ENCODE assay signal across 8 mouse cellular contexts in genomic region chr1:156205164-156205563, GRCm38 (mm10). TPM values are rescaled to one million over a fixed set of nuclear protein-coding genes. Genes with fewer than 3 reads are reported as not detected.
DNase-seq lines count a peak whose midpoint lies in the region; ATAC-seq lines count a peak whose summit lies in the region.

No protein-coding gene starts in this region.

- WGBS in kidney, embryonic 16.5 days = 21% methylated on average over 10 of the region's 10 CpGs
- 14% methylated on average over 10 of the region's 10 CpGs for WGBS in embryonic facial prominence, embryonic 13.5 days
- WGBS in intestine, embryonic 15.5 days = 19% methylated on average over 10 of the region's 10 CpGs
- WGBS in neural tube, embryonic 12.5 days = 16% methylated on average over 10 of the region's 10 CpGs

- no peak overlapping the region for H3K27ac ChIP-seq in kidney, embryonic 16.5 days (ENCODE audit: low read length)
- H3K27ac ChIP-seq in embryonic facial prominence, embryonic 13.5 days = no peak overlapping the region
- no peak overlapping the region for H3K27ac ChIP-seq in intestine, embryonic 15.5 days
- H3K27ac ChIP-seq in neural tube, embryonic 12.5 days = no peak overlapping the region

- peak; percentile 9; the same call in 1 of the 2 replicates for ATAC-seq in kidney, embryonic 16.5 days (ENCODE audit: low FRiP score, low TSS enrichment)
- ATAC-seq in embryonic facial prominence, embryonic 13.5 days (ENCODE audit: insufficient number of reproducible peaks, insufficient read depth, low FRiP score, low TSS enrichment, low read depth) = no peak
- no peak for ATAC-seq in intestine, embryonic 15.5 days
- peak; percentile 31; the same call in 1 of the 2 replicates for ATAC-seq in neural tube, embryonic 12.5 days (ENCODE audit: low FRiP score, low read depth)
- no peak for ATAC-seq in CD4-positive, CD25-positive, alpha-beta regulatory T cell, adult 4 months

- peak overlapping the region; percentile 80 for H3K4me2 ChIP-seq in kidney, embryonic 16.5 days (replicated peaks; ENCODE audit: low read depth, low read length)
- peak overlapping the region; percentile 87 for H3K4me2 ChIP-seq in embryonic facial prominence, embryonic 13.5 days
- H3K4me2 ChIP-seq in intestine, embryonic 15.5 days (replicated peaks) = peak overlapping the region; percentile 83
- peak overlapping the region; percentile 80 for H3K4me2 ChIP-seq in neural tube, embryonic 12.5 days (replicated peaks)

- peak overlapping the region; percentile 51 for H3K4me3 ChIP-seq in kidney, embryonic 16.5 days (ENCODE audit: low read length)
- H3K4me3 ChIP-seq in embryonic facial prominence, embryonic 13.5 days = peak overlapping the region; percentile 49
- peak overlapping the region; percentile 40 for H3K4me3 ChIP-seq in intestine, embryonic 15.5 days (replicated peaks)
- peak overlapping the region; percentile 48 for H3K4me3 ChIP-seq in neural tube, embryonic 12.5 days

- no peak overlapping the region; the same call in 1 of the 2 replicates for H3K9ac ChIP-seq in kidney, embryonic 16.5 days (replicated peaks; ENCODE audit: low read length)
- peak overlapping the region; percentile 68 for H3K9ac ChIP-seq in embryonic facial prominence, embryonic 13.5 days
- 0 out of 2 replicates have a peak overlapping the region, but pooled peaks have one; percentile 39 for H3K9ac ChIP-seq in intestine, embryonic 15.5 days
- H3K9ac ChIP-seq in neural tube, embryonic 12.5 days = peak overlapping the region; percentile 64; the same call in 1 of the 2 replicates

- H3K4me1 ChIP-seq in kidney, embryonic 16.5 days (ENCODE audit: insufficient read depth, low read length) = peaks cover 17% of the 10 kb centered on the region; the same call in 1 of the 2 replicates
- peaks cover 23% of the 10 kb centered on the region for H3K4me1 ChIP-seq in embryonic facial prominence, embryonic 13.5 days
- peaks cover 9% of the 10 kb centered on the region; the same call in 1 of the 2 replicates for H3K4me1 ChIP-seq in intestine, embryonic 15.5 days (replicated peaks)
- peaks cover 15% of the 10 kb centered on the region for H3K4me1 ChIP-seq in neural tube, embryonic 12.5 days

- H3K9me3 ChIP-seq in kidney, embryonic 16.5 days (ENCODE audit: low read length) = peaks cover 7% of the 10 kb centered on the region; the same call in 1 of the 2 replicates
- H3K9me3 ChIP-seq in embryonic facial prominence, embryonic 13.5 days = no peaks in the 10 kb centered on the region
- no peaks in the 10 kb centered on the region for H3K9me3 ChIP-seq in intestine, embryonic 15.5 days
- no peaks in the 10 kb centered on the region for H3K9me3 ChIP-seq in neural tube, embryonic 12.5 days

- no peak for DNase-seq in kidney, adult 18-20 months
- no peak for DNase-seq in right cerebral cortex, adult 2 months (ENCODE audit: low spot score in 2 of 2)
- no peak for DNase-seq in layer of hippocampus, postnatal 14 days (ENCODE audit: low spot score in 2 of 2)

- no peaks in the 10 kb centered on the region for H3K36me3 ChIP-seq in kidney, embryonic 16.5 days (ENCODE audit: insufficient read depth, low read length)
- no peaks in the 10 kb centered on the region for H3K36me3 ChIP-seq in embryonic facial prominence, embryonic 13.5 days
- H3K36me3 ChIP-seq in intestine, embryonic 15.5 days = no peaks in the 10 kb centered on the region
- no peaks in the 10 kb centered on the region for H3K36me3 ChIP-seq in neural tube, embryonic 12.5 days

- H3K27me3 ChIP-seq in kidney, embryonic 16.5 days (ENCODE audit: insufficient read depth, low read length) = peaks cover 64% of the 10 kb centered on the region
- peaks cover 64% of the 10 kb centered on the region for H3K27me3 ChIP-seq in embryonic facial prominence, embryonic 13.5 days
- H3K27me3 ChIP-seq in intestine, embryonic 15.5 days (replicated peaks) = peaks cover 46% of the 10 kb centered on the region
- H3K27me3 ChIP-seq in neural tube, embryonic 12.5 days (replicated peaks) = peaks cover 50% of the 10 kb centered on the region

RNA-seq across cellular contexts. Expression of gene Fam163a, which starts 0.3 kb away (rescaled TPM):
- 0.61 and 0.94 TPM in 2 replicates for polyA plus RNA-seq in kidney, embryonic 16.5 days (2015; fragmentation: Nextera tagmentation; extraction: Ambion mirVana)
- polyA plus RNA-seq in embryonic facial prominence, embryonic 13.5 days (2015; fragmentation: Nextera tagmentation; extraction: Ambion mirVana) = 0.31 and 0.40 TPM in 2 replicates
- polyA plus RNA-seq in intestine, embryonic 15.5 days (2015; fragmentation: Nextera tagmentation; extraction: Ambion mirVana) = 5.7 and 6.3 TPM in 2 replicates
- polyA plus RNA-seq in neural tube, embryonic 12.5 days (2016; fragmentation: Nextera tagmentation; extraction: Ambion mirVana) = 6.6 and 7.6 TPM in 2 replicates
- 10 to 100 TPM; 27.1 to 29.2 TPM for total RNA-seq in layer of hippocampus, postnatal 14 days (2021)
- not detected for polyA plus RNA-seq in CD4-positive, CD25-positive, alpha-beta regulatory T cell, adult 4 months (2017; shearing (Covaris generic))

Comparison
In these comparisons a context has a peak if more than half of its experiments do, and no peak if none do; other contexts are left out.
1. ATAC-seq: peak in kidney, embryonic 16.5 days (single experiment) and neural tube, embryonic 12.5 days (single experiment); none in embryonic facial prominence, embryonic 13.5 days (single experiment), intestine, embryonic 15.5 days (single experiment) and CD4-positive, CD25-positive, alpha-beta regulatory T cell, adult 4 months (single experiment).
2. Peak in every context shown above with its lines, with median percentiles within 50 percentile points of each other: H3K4me2 ChIP-seq and H3K4me3 ChIP-seq.